Mouse (Mus musculus) embryonic facial prominence, embryonic 10.5 days (tissue): ENCODE measurements around the gene Ppfia4. TPM values are rescaled to one million over a fixed set of nuclear protein-coding genes. Genes with fewer than 3 reads are reported as not detected.

ENCODE experiments used
- DNase-seq: peaks from one replicate; pipeline ENCODE4 v3.0.0-alpha.2; 2017; ENCODE audit warnings: low spot score
- H3K27ac ChIP-seq: fragments of 300-500 bp; sonication (generic); replicated peaks from 2 replicates; pipeline ENCODE4 v1.5.1; 2016; ENCODE audit warnings: mild to moderate bottlenecking
- H3K27me3 ChIP-seq: fragments of 300-500 bp; sonication (generic); replicated peaks from 2 replicates; pipeline ENCODE4 v1.6.1; 2016; ENCODE audit warnings: low read depth, mild to moderate bottlenecking; ENCODE audit not compliant: poor library complexity, severe bottlenecking
- H3K36me3 ChIP-seq: fragments of 300-500 bp; sonication (generic); replicated peaks from 2 replicates; pipeline ENCODE4 v1.6.1; 2016; ENCODE audit warnings: mild to moderate bottlenecking, moderate library complexity
- H3K4me1 ChIP-seq: fragments of 300-500 bp; sonication (generic); 2 replicates; pipeline ENCODE4 v1.6.1; 2016
- H3K4me3 ChIP-seq: fragments of 300-500 bp; sonication (generic); 2 replicates; pipeline ENCODE4 v1.5.1; 2016; ENCODE audit warnings: mild to moderate bottlenecking, moderate library complexity
- H3K9me3 ChIP-seq: fragments of 300-500 bp; sonication (generic); 2 replicates; pipeline ENCODE4 v1.6.1; 2016; ENCODE audit warnings: mild to moderate bottlenecking
- WGBS: fragments of 180-500 bp; shearing (Covaris S2); methylation state at CpG from one replicate; pipeline ENCODE4 v1.1.7; 2016; 5-methylcytosine and 5-hydroxymethylcytosine counted together
- polyA plus RNA-seq: library from polyadenylated mRNA; unstranded; fragments of >200 nt; fragmentation: Nextera tagmentation; extraction: Ambion mirVana; gene quantifications from 2 replicates; pipeline ENCODE4 v1.2.1, GENCODE M21; 2016

The Ppfia4 gene
- polyA plus RNA-seq, 1 experiment from 2014 or later = 2.5 TPM

- no peak for DNase-seq
- 74% methylated on average over 13 of the region's 13 CpGs for whole genome bisulfite sequencing
- Histone ChIP-seq H3K4me3 (no peak overlapping the region), H3K27ac (no peak overlapping the region), H3K27me3 (no peaks in the 10 kb centered on the region), H3K9me3 (no peaks in the 10 kb centered on the region), H3K4me1 (peaks cover 28% of the 10 kb centered on the region), H3K36me3 (no peaks in the 10 kb centered on the region)
Observed at GRCm38 (mm10) chr1:134335211-134335923, 2.6 kb upstream of the Ppfia4 start.

- no peak overlapping the region for H3K27ac ChIP-seq
- H3K27me3 ChIP-seq = no peaks in the 10 kb centered on the region
- H3K9me3 ChIP-seq = no peaks in the 10 kb centered on the region
- 78% methylated on average over 7 of the region's 7 CpGs for WGBS
- peaks cover 28% of the 10 kb centered on the region for H3K4me1 ChIP-seq
- H3K4me3 ChIP-seq = no peak overlapping the region
- no peak for DNase-seq
- H3K36me3 ChIP-seq = no peaks in the 10 kb centered on the region
Observed at GRCm38 (mm10) chr1:134334111-134334827, 1.5 kb upstream of the Ppfia4 start.

GRCm38 (mm10) chr1:134333371-134334110 is 813 bp upstream of the Ppfia4 start:
- 79% methylated on average over 10 of the region's 10 CpGs for WGBS
- 0 out of 2 replicates have a peak, but pooled peaks cover 3% of the 10 kb centered on the region for H3K27me3 ChIP-seq
- DNase-seq = no peak
- no peak overlapping the region for H3K4me3 ChIP-seq
- no peaks in the 10 kb centered on the region for H3K36me3 ChIP-seq
- no peak overlapping the region for H3K27ac ChIP-seq
- H3K9me3 ChIP-seq = no peaks in the 10 kb centered on the region
- H3K4me1 ChIP-seq = peaks cover 28% of the 10 kb centered on the region

- peaks cover 26% of the 10 kb centered on the region for H3K4me1 ChIP-seq
- H3K36me3 ChIP-seq = 0 out of 2 replicates have a peak, but pooled peaks cover under 1% of the 10 kb centered on the region
- H3K4me3 ChIP-seq = no peak overlapping the region
- peak; percentile 82 for DNase-seq
- 60% methylated on average over 20 of the region's 20 CpGs for WGBS
- H3K9me3 ChIP-seq = no peaks in the 10 kb centered on the region
- H3K27ac ChIP-seq = no peak overlapping the region
- H3K27me3 ChIP-seq = peaks cover 3% of the 10 kb centered on the region; the same call in 1 of the 2 replicates
Observed at GRCm38 (mm10) chr1:134331879-134332635, 671 bp downstream of the Ppfia4 start.

GRCm38 (mm10) chr1:134326841-134327346 is 5.8 kb downstream of the Ppfia4 start:
- 93% methylated on average over 12 of the region's 12 CpGs for WGBS
- H3K9me3 ChIP-seq = no peaks in the 10 kb centered on the region
- peaks cover 3% of the 10 kb centered on the region; the same call in 1 of the 2 replicates for H3K27me3 ChIP-seq
- no peak overlapping the region for H3K4me3 ChIP-seq
- H3K27ac ChIP-seq = no peak overlapping the region
- H3K4me1 ChIP-seq = 0 out of 2 replicates have a peak, but pooled peaks cover 2% of the 10 kb centered on the region
- H3K36me3 ChIP-seq = 0 out of 2 replicates have a peak, but pooled peaks cover 3% of the 10 kb centered on the region
- no peak for DNase-seq

- Histone ChIP-seq H3K27ac (no peak overlapping the region), H3K9me3 (no peaks in the 10 kb centered on the region), H3K4me1 (peaks cover 19% of the 10 kb centered on the region), H3K36me3 (0 out of 2 replicates have a peak, but pooled peaks cover 3% of the 10 kb centered on the region), H3K27me3 (no peaks in the 10 kb centered on the region), H3K4me3 (no peak overlapping the region)
- WGBS = 81% methylated on average over 6 of the region's 6 CpGs
- no peak for DNase-seq
Observed at GRCm38 (mm10) chr1:134322591-134322990, 10.1 kb downstream of the Ppfia4 start.

- Histone ChIP-seq H3K4me1 (peaks cover 20% of the 10 kb centered on the region), H3K27ac (peak overlapping the region; percentile 15; the same call in 1 of the 2 replicates), H3K36me3 (0 out of 2 replicates have a peak, but pooled peaks cover 4% of the 10 kb centered on the region), H3K9me3 (no peaks in the 10 kb centered on the region), H3K27me3 (no peaks in the 10 kb centered on the region), H3K4me3 (no peak overlapping the region)
- WGBS = 56% methylated on average over 14 of the region's 14 CpGs
- peak; percentile 42 for DNase-seq
Observed at GRCm38 (mm10) chr1:134320691-134321301, 11.9 kb downstream of the Ppfia4 start.

- no peak for DNase-seq
- peaks cover 20% of the 10 kb centered on the region for H3K4me1 ChIP-seq
- no peaks in the 10 kb centered on the region for H3K9me3 ChIP-seq
- WGBS = 87% methylated on average over 5 of the region's 5 CpGs
- 0 out of 2 replicates have a peak, but pooled peaks cover 4% of the 10 kb centered on the region for H3K36me3 ChIP-seq
- H3K4me3 ChIP-seq = no peak overlapping the region
- H3K27ac ChIP-seq = no peak overlapping the region
- no peaks in the 10 kb centered on the region; the same call in 1 of the 2 replicates for H3K27me3 ChIP-seq
Observed at GRCm38 (mm10) chr1:134318261-134318660, 14.5 kb downstream of the Ppfia4 start.

- no peaks in the 10 kb centered on the region; the same call in 1 of the 2 replicates for H3K27me3 ChIP-seq
- no peak overlapping the region for H3K4me3 ChIP-seq
- no peaks in the 10 kb centered on the region for H3K9me3 ChIP-seq
- 0 out of 2 replicates have a peak, but pooled peaks cover 4% of the 10 kb centered on the region for H3K36me3 ChIP-seq
- no peak overlapping the region for H3K27ac ChIP-seq
- 89% methylated on average over 9 of the region's 9 CpGs for WGBS
- DNase-seq = no peak
- H3K4me1 ChIP-seq = peaks cover 19% of the 10 kb centered on the region
Observed at GRCm38 (mm10) chr1:134316361-134316760, 16.4 kb downstream of the Ppfia4 start.

GRCm38 (mm10) chr1:134315181-134315580 is 17.5 kb downstream of the Ppfia4 start:
- no peak overlapping the region for H3K4me3 ChIP-seq
- no peak for DNase-seq
- no peaks in the 10 kb centered on the region; the same call in 1 of the 2 replicates for H3K27me3 ChIP-seq
- H3K9me3 ChIP-seq = no peaks in the 10 kb centered on the region
- H3K4me1 ChIP-seq = peaks cover 7% of the 10 kb centered on the region; the same call in 1 of the 2 replicates
- no peak overlapping the region for H3K27ac ChIP-seq
- WGBS = 89% methylated on average over 5 of the region's 5 CpGs
- H3K36me3 ChIP-seq = 0 out of 2 replicates have a peak, but pooled peaks cover 4% of the 10 kb centered on the region

GRCm38 (mm10) chr1:134311760-134312159 is 21.0 kb downstream of the Ppfia4 start:
- no peaks in the 10 kb centered on the region; the same call in 1 of the 2 replicates for H3K27me3 ChIP-seq
- 92% methylated on average over 7 of the region's 7 CpGs for WGBS
- no peak overlapping the region for H3K4me3 ChIP-seq
- H3K4me1 ChIP-seq = peaks cover 6% of the 10 kb centered on the region
- no peaks in the 10 kb centered on the region for H3K9me3 ChIP-seq
- H3K27ac ChIP-seq = no peak overlapping the region
- DNase-seq = no peak
- no peaks in the 10 kb centered on the region for H3K36me3 ChIP-seq
